Mouse (Mus musculus): Measurements from ENCODE around the gene Nop56.

The Nop56 gene

GRCm38 (mm10) chr2:130296134-130296745 lies 22.0 kb downstream of the Nop56 start:
- DNase-seq, result no peak

GRCm38 (mm10) chr2:130297580-130297979 lies 23.4 kb downstream of the Nop56 start:
- no peak for DNase-seq

- DNase-seq, result no peak
Measured at GRCm38 (mm10) chr2:130303014-130303413, 28.8 kb downstream of the Nop56 start.

GRCm38 (mm10) chr2:130327057-130327456 lies 52.8 kb downstream of the Nop56 start:
- DNase-seq, result no peak

Measured in cerebellum, adult 9-11 months (tissue).